Mouse (Mus musculus) olfactory bulb, adult 2 months (tissue): Measurements from ENCODE around the gene Ttc9c.

ENCODE experiments used
- CTCF ChIP-seq: fragments of 200-500 bp; IDR thresholded peaks from 2 replicates; pipeline ENCODE4 v1.5.1; 2012; ENCODE audit warnings: low read depth, mild to moderate bottlenecking, low read length, moderate library complexity; ENCODE audit not compliant: insufficient read depth
- POLR2A ChIP-seq: fragments of 200-500 bp; IDR thresholded peaks from 2 replicates; pipeline ENCODE4 v1.6.1; 2012; ENCODE audit warnings: mild to moderate bottlenecking, low read depth, low read length, moderate library complexity; ENCODE audit not compliant: insufficient read depth

GRCm38 (mm10) chr19:8798264-8798946 is 20.7 kb downstream of the Ttc9c start, which contains the start of gene Polr2g:
- TF ChIP-seq CTCF, result no peak
- TF ChIP-seq POLR2A, result peak; percentile 70
